ENCODE assay signal across 20 mouse cellular contexts in genomic region chr13:71461552-71461951, GRCm38 (mm10).
A peak's percentile ranks its signal among the peaks of the same experiment; 100 is the strongest.
DNase-seq lines count a peak whose midpoint lies in the region; TF ChIP-seq lines count a peak whose summit lies in the region.
"Had no signal": no experiment of that assay in that cellular context is flagged by ENCODE, and none has a peak within 500 bp of the region (broad histone marks: within the 10 kb centered on the region; RNA-seq: fewer than 3 reads in every experiment).

No protein-coding gene starts in this region.

- TF ChIP-seq POLR2A in heart, adult 2 months (IDR thresholded peaks at IDR 0.05; ENCODE audit: insufficient read depth, low read depth, low read length), result no peak

- H3K27me3 ChIP-seq in heart, adult 2 months (ENCODE audit: control insufficient read depth, insufficient read depth, low read length), result no peaks in the 10 kb centered on the region
- H3K27me3 ChIP-seq: CH12.LX, Patski had no signal

- no peak for TF ChIP-seq EP300 in heart, adult 2 months (IDR thresholded peaks at IDR 0.05; ENCODE audit: insufficient read depth, low read depth, low read length)

- H3K4me3 ChIP-seq in heart, adult 2 months, result no peak overlapping the region
- H3K4me3 ChIP-seq: embryonic facial prominence, embryonic 10.5 days; forebrain, embryonic 10.5 days; gastrocnemius, adult 2 months; heart, embryonic 15.5 days; hindbrain, embryonic 13.5 days had no signal

- H3K79me2 ChIP-seq in heart, adult 2 months (replicated peaks; ENCODE audit: control insufficient read depth, insufficient read depth, low read length), result no peaks in the 10 kb centered on the region

- H3K36me3 ChIP-seq in heart, adult 2 months (ENCODE audit: control insufficient read depth, insufficient read depth, low read length), result no peaks in the 10 kb centered on the region
- H3K36me3 ChIP-seq: embryonic facial prominence, embryonic 10.5 days; forebrain, embryonic 10.5 days; heart, embryonic 15.5 days; hindbrain, embryonic 13.5 days had no signal

- intact Hi-C loops in heart, adult 2 months (cut with DNase I), result no loop called here

- WGBS in heart, adult 2 months, result 27% methylated on average over 3 of the region's 3 CpGs

- peak; percentile 15 for DNase-seq in heart, adult 11 months
- no peak for DNase-seq in heart, adult 2 months
- DNase-seq in right cerebral cortex, adult 18-20 months, result peak; percentile 22
- no peak for DNase-seq in right cerebral cortex, postnatal 10 days (ENCODE audit: low spot score in 2 of 2)
- DNase-seq in fat pad, adult 2 months (ENCODE audit: extremely low read depth, low read depth, low spot score), result peak; percentile 81
- DNase-seq in kidney, postnatal 25 days, result no peak
- DNase-seq: adrenal gland, postnatal 14 days; cerebellum, adult 2 months; cerebellum, postnatal 10 days; gastrocnemius, adult 2 months; gastrocnemius, postnatal 25 days; heart, adult 18-20 months; heart, postnatal 14 days had no signal

- H3K27ac ChIP-seq in heart, adult 2 months, result no peak overlapping the region
- H3K27ac ChIP-seq: embryonic facial prominence, embryonic 10.5 days; forebrain, embryonic 10.5 days; gastrocnemius, adult 2 months; heart, embryonic 15.5 days; hindbrain, embryonic 13.5 days; hindbrain, postnatal 0 days had no signal

- TF ChIP-seq CTCF in heart, adult 2 months (IDR thresholded peaks at IDR 0.05), result no peak

- no peaks in the 10 kb centered on the region for H3K4me1 ChIP-seq in heart, adult 2 months (ENCODE audit: control insufficient read depth, insufficient read depth, low read length)

- H3K9ac ChIP-seq in heart, adult 2 months (ENCODE audit: low read depth, low read length), result no peak overlapping the region
- H3K9ac ChIP-seq: heart, embryonic 15.5 days; hindbrain, embryonic 13.5 days had no signal

Comparison
In these comparisons a context has a peak if more than half of its experiments do, and no peak if none do; other contexts are left out.
1. DNase-seq: peak in heart, adult 11 months (single experiment), right cerebral cortex, adult 18-20 months (single experiment) and fat pad, adult 2 months (single experiment); none in heart, adult 2 months (0 of 2), right cerebral cortex, postnatal 10 days (0 of 2) and kidney, postnatal 25 days (0 of 2).